Mouse (Mus musculus): ENCODE results near the gene Usp36.
"Not testable (repeated sequence)": the region's sequence is repeated elsewhere in the genome, so short reads cannot be mapped to it uniquely, and the experiment has no call there.

Usp36 gene

GRCm38 (mm10) chr11:118289999-118290889 is at the start of gene Usp36:
Gene Usp36 (minus strand): TSS chr11:118290244.
- DNase-seq (ENCODE audit: extremely low spot score), result peak; percentile 97

GRCm38 (mm10) chr11:118337491-118338168 is 47.6 kb upstream of the Usp36 start:
- DNase-seq (ENCODE audit: extremely low spot score), result no peak

- DNase-seq (ENCODE audit: extremely low spot score), result no peak
These were observed 43.4 kb upstream of the Usp36 start for GRCm38 (mm10) chr11:118333431-118333830.

- no peak for DNase-seq (ENCODE audit: extremely low spot score)
These were observed 42.3 kb upstream of the Usp36 start for GRCm38 (mm10) chr11:118332376-118332775.

GRCm38 (mm10) chr11:118330777-118331176 is 40.7 kb upstream of the Usp36 start:
- no peak for DNase-seq (ENCODE audit: extremely low spot score)

- DNase-seq (ENCODE audit: extremely low spot score), result no peak
These were observed 40.3 kb upstream of the Usp36 start for GRCm38 (mm10) chr11:118330361-118330760.

- DNase-seq (ENCODE audit: extremely low spot score), result no peak
These were observed 38.9 kb upstream of the Usp36 start for GRCm38 (mm10) chr11:118328947-118329346.

GRCm38 (mm10) chr11:118328511-118328910 is 38.5 kb upstream of the Usp36 start:
- no peak for DNase-seq (ENCODE audit: extremely low spot score)

- DNase-seq (ENCODE audit: extremely low spot score), result peak; percentile 35
These were observed 37.2 kb upstream of the Usp36 start for GRCm38 (mm10) chr11:118326991-118327971.

GRCm38 (mm10) chr11:118326491-118326890 is 36.4 kb upstream of the Usp36 start:
- DNase-seq (ENCODE audit: extremely low spot score), result no peak

GRCm38 (mm10) chr11:118324541-118324940 is 34.5 kb upstream of the Usp36 start:
- DNase-seq (ENCODE audit: extremely low spot score), result peak; percentile 43

- DNase-seq (ENCODE audit: extremely low spot score), result no peak
These were observed 33.9 kb upstream of the Usp36 start for GRCm38 (mm10) chr11:118323974-118324373.

GRCm38 (mm10) chr11:118322647-118323046 is 32.6 kb upstream of the Usp36 start:
- DNase-seq (ENCODE audit: extremely low spot score), result no peak

- no peak for DNase-seq (ENCODE audit: extremely low spot score)
These were observed 31.9 kb upstream of the Usp36 start for GRCm38 (mm10) chr11:118321971-118322370.

- no peak for DNase-seq (ENCODE audit: extremely low spot score)
These were observed 31.5 kb upstream of the Usp36 start for GRCm38 (mm10) chr11:118321500-118321899.

GRCm38 (mm10) chr11:118318678-118319077 is 28.6 kb upstream of the Usp36 start:
- peak; percentile 31 for DNase-seq (ENCODE audit: extremely low spot score)

- peak; percentile 68 for DNase-seq (ENCODE audit: extremely low spot score)
These were observed 27.1 kb upstream of the Usp36 start for GRCm38 (mm10) chr11:118317129-118317528.

GRCm38 (mm10) chr11:118316231-118316806 is 26.3 kb upstream of the Usp36 start:
- no peak for DNase-seq (ENCODE audit: extremely low spot score)

- DNase-seq (ENCODE audit: extremely low spot score), result no peak
These were observed 22.2 kb upstream of the Usp36 start for GRCm38 (mm10) chr11:118312132-118312723.

- DNase-seq (ENCODE audit: extremely low spot score), result not testable (repeated sequence)
These were observed 17.9 kb upstream of the Usp36 start for GRCm38 (mm10) chr11:118307962-118308361.

GRCm38 (mm10) chr11:118303959-118304358 is 13.9 kb upstream of the Usp36 start:
- not testable (repeated sequence) for DNase-seq (ENCODE audit: extremely low spot score)
